Mouse (Mus musculus) gastrocnemius, postnatal 36 days (tissue): Measurements from ENCODE around the gene Capza3. TPM values are rescaled to one million over a fixed set of nuclear protein-coding genes. Genes with fewer than 3 reads are reported as not detected.

ENCODE experiments used
- DNase-seq, 2 experiments: peaks; one replicate each; pipeline ENCODE4 v3.0.0; 2022
- intact Hi-C: fragments of 180-260 bp; cut with DNase I; formaldehyde crosslinking; loops from one replicate; pipeline ENCODE4 v1.15.1; 2025
- long read RNA-seq, 2 experiments: library from polyadenylated mRNA; stranded (forward); transcript quantifications; one replicate each; pipeline ENCODE4 v2.0.0; 2021
- total RNA-seq, 2 experiments: library from RNA; stranded (reverse); gene quantifications; 2 replicates each; pipeline ENCODE4 v1.2.3; 2021

Capza3 gene
- total RNA-seq, result not detected
- long read RNA-seq, experiment 1, result 0 reads
- long read RNA-seq, experiment 2, result 0 reads

DNA sequence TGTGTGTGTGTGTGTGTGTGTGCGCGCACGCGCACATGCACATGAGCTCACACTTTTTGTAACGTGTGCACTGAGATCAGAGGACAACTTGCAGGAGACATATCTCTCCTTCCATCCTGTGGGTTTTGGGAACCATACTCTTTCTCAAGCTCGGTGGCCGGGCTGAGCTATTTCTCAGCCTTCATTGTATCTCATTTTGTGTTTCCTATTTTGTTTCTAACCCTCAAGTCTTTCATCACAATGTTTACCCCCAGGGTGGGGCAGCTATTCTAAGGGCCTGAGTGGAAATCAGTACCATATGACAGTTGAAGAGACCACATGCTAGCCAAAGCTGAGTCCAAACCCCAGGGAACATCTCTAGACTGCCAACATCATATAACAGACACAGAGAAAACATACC lies at the start of gene Capza3:
TSS of gene Capza3 (plus strand) at position 301 of the 400 bp plus-strand sequence.
- intact Hi-C loops, result no loop called here

DNA sequence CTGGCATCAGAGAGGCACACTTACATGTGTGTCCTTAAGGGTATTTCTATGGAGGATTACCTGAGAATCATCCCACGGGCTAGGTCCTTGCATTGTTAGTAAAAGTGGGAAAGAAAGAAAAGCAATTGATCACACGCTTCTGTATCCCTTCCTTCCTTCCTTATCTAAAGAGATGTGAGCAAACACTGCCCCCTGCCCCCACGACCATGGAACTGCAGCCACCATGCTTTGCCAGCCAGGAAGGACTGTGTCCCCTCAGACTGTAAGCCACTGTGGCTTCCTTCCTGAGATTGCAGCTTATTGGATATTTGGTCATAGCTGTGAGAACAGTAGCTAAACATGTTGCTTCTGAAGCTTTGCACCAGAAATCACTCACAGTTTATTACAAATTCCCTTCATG lies 35.9 kb upstream of the Capza3 start:
- intact Hi-C loops, result no loop called here
- DNase-seq, result no peak

More for the DNA sequence above, at the start of gene Capza3:
- DNase-seq, result no peak

DNA sequence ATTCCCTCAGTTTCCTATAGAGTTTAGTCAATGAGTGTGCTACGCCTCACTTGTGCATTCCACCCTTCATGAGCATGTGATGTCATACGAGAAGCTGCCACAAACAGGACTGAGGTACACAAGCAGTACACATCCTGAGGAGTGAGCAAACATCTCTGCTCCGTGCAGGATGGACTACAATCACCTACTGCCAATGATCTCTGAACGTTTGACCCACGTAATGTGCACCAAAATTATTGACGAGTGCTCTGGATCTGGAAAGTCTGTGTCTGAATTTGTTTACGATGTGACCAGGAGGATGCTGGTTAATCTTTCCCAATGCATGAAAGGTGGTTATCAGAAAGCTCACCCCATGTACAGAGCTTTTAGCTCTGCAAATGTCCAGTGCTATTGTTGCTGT lies 16.6 kb upstream of the Capza3 start:
- no peak for DNase-seq
- intact Hi-C loops, result no loop called here

DNA sequence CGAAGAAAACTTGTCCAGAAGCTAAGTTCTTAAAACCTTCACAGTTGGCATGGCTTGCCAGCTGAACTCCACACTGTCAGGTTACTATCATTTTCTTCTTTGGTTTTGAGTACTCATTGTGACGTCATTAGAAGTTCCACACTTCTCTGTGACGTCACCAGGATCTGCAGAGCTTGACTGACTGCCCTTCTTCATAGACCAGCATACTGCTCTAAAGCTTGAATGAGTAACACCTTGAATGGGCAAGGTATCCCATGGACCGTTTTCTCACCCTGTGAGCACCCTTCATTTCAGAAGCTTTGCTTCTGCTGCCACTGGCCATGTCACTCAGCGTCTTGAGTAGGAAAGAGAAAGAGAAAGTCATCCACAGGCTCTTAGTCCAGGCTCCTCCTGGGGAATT lies 305 bp downstream of the Capza3 start, which contains the start of gene Plcz1:
TSS of gene Plcz1 (minus strand) at position 101 of the 400 bp plus-strand sequence.
- intact Hi-C loops, result no loop called here

DNA sequence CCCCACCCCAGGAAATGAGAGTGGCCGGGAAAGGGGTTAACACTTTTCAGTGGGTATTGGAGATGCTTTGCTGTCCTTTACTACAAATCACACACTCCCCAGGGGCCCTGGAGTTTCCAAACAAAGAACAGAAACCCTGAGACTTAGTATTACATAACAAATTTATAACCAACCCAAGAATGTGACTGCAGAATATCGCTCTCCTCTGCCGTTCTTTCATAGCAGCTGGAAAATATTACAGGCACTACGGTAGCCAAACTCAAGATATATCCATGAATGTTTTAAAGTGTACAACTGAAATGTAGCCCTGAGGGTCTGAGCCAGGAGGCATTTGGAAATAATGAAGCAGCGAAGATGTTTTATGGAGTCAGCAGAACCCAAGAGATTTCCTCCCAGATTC lies 10.4 kb downstream of the Capza3 start:
- DNase-seq, result peak in 1 of 2 experiments; percentile 56

More for the DNA sequence above, 305 bp downstream of the Capza3 start, which contains the start of gene Plcz1:
- no peak for DNase-seq

DNA sequence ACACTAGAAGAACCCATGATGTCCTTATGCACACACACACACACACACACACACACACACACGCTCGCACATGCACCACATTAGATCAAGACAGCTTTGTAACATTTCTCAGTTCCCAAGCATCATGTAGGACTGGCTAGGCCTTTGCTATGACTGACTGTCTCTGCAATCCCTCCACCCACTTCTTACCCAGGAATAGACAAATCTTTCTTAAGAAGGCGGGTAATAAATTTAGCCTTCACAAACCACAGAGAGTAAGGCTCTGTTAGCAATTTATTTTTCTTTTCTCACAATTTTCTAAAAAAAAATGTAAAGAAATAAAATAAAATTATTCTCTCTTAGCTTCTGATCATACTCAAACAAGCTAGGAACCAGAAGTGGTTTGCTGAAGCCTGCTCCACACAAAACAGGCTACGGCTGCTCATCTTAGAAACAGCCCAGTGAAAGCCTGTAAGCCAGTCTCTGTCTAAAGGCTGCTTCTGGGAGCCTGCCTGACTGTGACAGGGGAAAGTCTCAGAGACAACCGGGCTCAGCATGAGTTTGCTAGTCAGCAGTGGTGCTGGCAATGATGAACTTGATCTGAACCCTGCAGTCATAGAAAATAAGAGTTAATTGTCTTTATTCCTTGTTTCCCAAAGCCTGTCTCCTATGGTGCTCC lies 13.3 kb downstream of the Capza3 start:
- intact Hi-C loops, result no loop called here
- no peak for DNase-seq

More for the DNA sequence above, 10.4 kb downstream of the Capza3 start:
- intact Hi-C loops, result no loop called here

DNA sequence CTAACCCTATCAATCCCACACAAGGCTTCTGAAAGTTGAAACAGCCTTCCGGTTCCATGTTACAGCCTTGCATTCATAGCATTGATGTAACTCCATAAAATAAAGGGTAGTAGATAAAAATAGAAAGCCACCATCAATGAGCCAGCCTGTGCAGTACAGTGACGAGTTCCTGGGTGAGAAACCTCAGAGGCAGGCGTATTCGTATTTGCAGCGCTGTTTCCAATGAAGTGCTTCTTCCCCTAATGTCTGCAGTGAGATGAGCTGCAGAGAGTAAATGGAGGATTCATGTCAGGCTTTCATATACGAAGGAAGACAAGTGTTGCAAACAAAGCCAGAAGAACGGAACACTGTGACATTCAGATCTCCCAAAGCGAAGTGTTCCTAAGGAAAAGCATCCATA lies 28.1 kb downstream of the Capza3 start:
- DNase-seq, result no peak
- intact Hi-C loops, result no loop called here

DNA sequence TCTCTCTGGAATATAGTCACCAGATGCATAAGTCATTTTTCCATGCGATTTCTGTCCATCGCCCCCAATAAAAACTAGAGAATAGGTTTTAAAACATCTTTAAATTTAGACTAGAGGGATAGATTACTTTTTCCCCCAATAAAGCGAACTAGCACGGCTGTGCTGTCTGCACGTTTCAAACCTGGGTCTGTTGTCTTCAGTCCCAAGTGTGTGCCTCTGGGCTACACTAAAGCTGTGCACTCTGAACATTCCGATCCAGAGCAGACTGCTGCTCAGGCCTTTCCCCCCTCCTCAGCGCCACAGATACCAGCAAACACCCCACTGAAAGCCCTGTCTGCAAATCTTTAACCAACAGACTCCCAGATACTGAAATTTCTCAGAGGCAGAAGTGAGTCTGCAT lies 39.9 kb downstream of the Capza3 start:
- intact Hi-C loops, result no loop called here

DNA sequence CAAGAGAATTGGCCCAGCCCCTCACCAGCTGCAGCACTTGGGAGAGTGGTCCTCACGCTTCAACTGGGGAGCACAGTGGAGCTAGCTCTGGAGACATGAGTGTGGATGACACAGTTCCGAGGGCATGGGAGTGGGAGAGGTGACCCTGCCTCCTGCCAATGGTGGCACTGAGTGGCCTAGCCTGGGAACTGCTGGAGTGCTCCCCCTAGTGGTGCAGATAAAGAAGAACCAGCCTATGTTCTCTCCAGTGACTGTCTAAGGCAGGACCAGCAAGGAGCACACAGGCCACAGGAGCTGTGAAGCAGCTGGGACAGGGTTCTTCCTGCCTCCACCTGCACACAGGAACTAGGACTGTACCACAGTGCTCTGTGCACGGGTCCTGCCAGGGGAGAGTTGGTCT lies 40.7 kb downstream of the Capza3 start:
- intact Hi-C loops, result no loop called here

More for the DNA sequence above, 39.9 kb downstream of the Capza3 start:
- DNase-seq, result no peak

DNA sequence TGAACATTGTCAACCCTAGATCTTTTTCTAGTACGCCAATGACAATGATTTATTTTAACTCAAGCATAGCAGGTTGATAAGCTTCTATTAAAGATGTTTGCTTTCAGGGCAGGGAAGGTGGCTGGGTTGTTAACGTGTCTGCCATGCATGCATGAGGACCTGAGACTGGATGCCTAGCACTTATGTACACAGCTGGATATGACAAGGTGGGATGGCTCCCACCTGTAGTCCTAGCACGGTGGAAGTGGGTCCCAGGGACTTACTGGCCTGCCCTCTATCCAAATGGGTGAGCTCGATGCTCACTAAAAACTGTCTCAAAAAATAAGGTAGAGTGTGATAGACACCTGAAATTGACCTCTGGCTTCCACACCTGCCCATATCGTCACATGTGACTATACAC lies 48.8 kb downstream of the Capza3 start:
- DNase-seq, result no peak
- intact Hi-C loops, result no loop called here

More for the DNA sequence above, 40.7 kb downstream of the Capza3 start:
- no peak for DNase-seq

Other genes starting within 250 kb of the Capza3 start
- gene Plcz1, start 205 bp downstream of the Capza3 start, total RNA-seq, result not detected